Mouse (Mus musculus): ENCODE data around the gene Kcnt2. TPM values are rescaled to one million over a fixed set of nuclear protein-coding genes. Genes with fewer than 3 reads are reported as not detected.

The Kcnt2 gene
- polyA plus RNA-seq, 1 experiment from 2014 or later, result 2.6 TPM

GRCm38 (mm10) chr1:140613101-140613500 is 367.1 kb downstream of the Kcnt2 start:
- no peak for ATAC-seq (ENCODE audit: insufficient number of reproducible peaks, insufficient read depth, low FRiP score, low TSS enrichment, low read depth)
- Histone ChIP-seq H3K9me3 (no peaks in the 10 kb centered on the region), H3K4me3 (replicated peaks) (no peak overlapping the region), H3K9ac (replicated peaks) (no peak overlapping the region), H3K27ac (no peak overlapping the region), H3K27me3 (no peaks in the 10 kb centered on the region), H3K4me1 (replicated peaks) (no peaks in the 10 kb centered on the region), H3K4me2 (no peak overlapping the region), H3K36me3 (no peaks in the 10 kb centered on the region)
- WGBS, result 56% methylated on average over 1 of the region's 1 CpGs

GRCm38 (mm10) chr1:140614840-140615239 is 368.9 kb downstream of the Kcnt2 start:
- 74% methylated on average over 2 of the region's 2 CpGs for WGBS
- Histone ChIP-seq H3K4me1 (replicated peaks) (no peaks in the 10 kb centered on the region), H3K9me3 (no peaks in the 10 kb centered on the region), H3K9ac (replicated peaks) (no peak overlapping the region), H3K36me3 (no peaks in the 10 kb centered on the region), H3K27ac (no peak overlapping the region), H3K27me3 (no peaks in the 10 kb centered on the region), H3K4me2 (no peak overlapping the region), H3K4me3 (replicated peaks) (no peak overlapping the region)
- ATAC-seq (ENCODE audit: insufficient number of reproducible peaks, insufficient read depth, low FRiP score, low TSS enrichment, low read depth), result no peak

- Histone ChIP-seq H3K4me3 (replicated peaks) (no peak overlapping the region), H3K27ac (no peak overlapping the region), H3K9ac (replicated peaks) (no peak overlapping the region), H3K4me1 (replicated peaks) (no peaks in the 10 kb centered on the region), H3K27me3 (no peaks in the 10 kb centered on the region), H3K4me2 (no peak overlapping the region), H3K36me3 (no peaks in the 10 kb centered on the region), H3K9me3 (no peaks in the 10 kb centered on the region)
- no peak for ATAC-seq (ENCODE audit: insufficient number of reproducible peaks, insufficient read depth, low FRiP score, low TSS enrichment, low read depth)
Observed at GRCm38 (mm10) chr1:140618164-140618563, 372.2 kb downstream of the Kcnt2 start.

GRCm38 (mm10) chr1:140624918-140625317 is 379.0 kb downstream of the Kcnt2 start:
- Histone ChIP-seq H3K4me3 (replicated peaks) (no peak overlapping the region), H3K27ac (no peak overlapping the region), H3K9ac (replicated peaks) (no peak overlapping the region), H3K4me1 (replicated peaks) (no peaks in the 10 kb centered on the region), H3K36me3 (no peaks in the 10 kb centered on the region), H3K4me2 (no peak overlapping the region), H3K9me3 (no peaks in the 10 kb centered on the region), H3K27me3 (no peaks in the 10 kb centered on the region)
- no peak for ATAC-seq (ENCODE audit: insufficient number of reproducible peaks, insufficient read depth, low FRiP score, low TSS enrichment, low read depth)

- no peak overlapping the region for H3K4me3 ChIP-seq (replicated peaks)
- no peaks in the 10 kb centered on the region for H3K4me1 ChIP-seq (replicated peaks)
- no peak overlapping the region for H3K27ac ChIP-seq
- no peak overlapping the region for H3K9ac ChIP-seq (replicated peaks)
- 54% methylated on average over 3 of the region's 3 CpGs for WGBS
- no peaks in the 10 kb centered on the region for H3K9me3 ChIP-seq
- H3K27me3 ChIP-seq, result no peaks in the 10 kb centered on the region
- no peak overlapping the region for H3K4me2 ChIP-seq
- H3K36me3 ChIP-seq, result no peaks in the 10 kb centered on the region
- no peak for ATAC-seq (ENCODE audit: insufficient number of reproducible peaks, insufficient read depth, low FRiP score, low TSS enrichment, low read depth)
Observed at GRCm38 (mm10) chr1:140659607-140660340, 413.8 kb downstream of the Kcnt2 start.

GRCm38 (mm10) chr1:140660751-140661403 is 414.9 kb downstream of the Kcnt2 start:
- Histone ChIP-seq H3K27ac (no peak overlapping the region), H3K9me3 (no peaks in the 10 kb centered on the region), H3K4me3 (replicated peaks) (no peak overlapping the region), H3K4me1 (replicated peaks) (no peaks in the 10 kb centered on the region), H3K4me2 (peak overlapping the region; percentile 26; the same call in 1 of the 2 replicates), H3K27me3 (no peaks in the 10 kb centered on the region), H3K36me3 (no peaks in the 10 kb centered on the region), H3K9ac (replicated peaks) (no peak overlapping the region)
- 53% methylated on average over 12 of the region's 12 CpGs for WGBS
- no peak for ATAC-seq (ENCODE audit: insufficient number of reproducible peaks, insufficient read depth, low FRiP score, low TSS enrichment, low read depth)

GRCm38 (mm10) chr1:140661404-140661787 is 415.4 kb downstream of the Kcnt2 start:
- Histone ChIP-seq H3K4me2 (peak overlapping the region; percentile 26; the same call in 1 of the 2 replicates), H3K27ac (no peak overlapping the region), H3K9ac (replicated peaks) (no peak overlapping the region), H3K4me3 (replicated peaks) (no peak overlapping the region), H3K4me1 (replicated peaks) (no peaks in the 10 kb centered on the region), H3K27me3 (no peaks in the 10 kb centered on the region), H3K9me3 (no peaks in the 10 kb centered on the region), H3K36me3 (no peaks in the 10 kb centered on the region)
- no peak for ATAC-seq (ENCODE audit: insufficient number of reproducible peaks, insufficient read depth, low FRiP score, low TSS enrichment, low read depth)
- WGBS, result 29% methylated on average over 3 of the region's 3 CpGs

Other genes with a start within 250 kb of the Kcnt2 start
- gene Cfh, start 62.4 kb upstream of the Kcnt2 start, polyA plus RNA-seq (2016; fragmentation: Nextera tagmentation; extraction: Ambion mirVana), result 1.3 and 2.0 TPM in 2 replicates

All from limb, embryonic 12.5 days (tissue).